Mouse (Mus musculus): Measurements from ENCODE around the gene Slc31a2. TPM values are rescaled to one million over a fixed set of nuclear protein-coding genes. Genes with fewer than 3 reads are reported as not detected.

The Slc31a2 gene
- polyA plus RNA-seq, 1 experiment from 2014 or later, result 40.1 TPM

- Histone ChIP-seq H3K27ac (0 out of 2 replicates have a peak overlapping the region, but pooled peaks have one; percentile 2), H3K79me2 (ENCODE audit: inconsistent target) (peaks cover 34% of the 10 kb centered on the region; the same call in 1 of the 2 replicates), H3K36me3 (ENCODE audit: inconsistent target) (peaks cover 84% of the 10 kb centered on the region), H3K4me3 (ENCODE audit: inconsistent target) (no peak overlapping the region)
- WGBS (ENCODE audit: missing documents), result 97% methylated on average over 3 of the region's 3 CpGs
These were observed 52.2 kb downstream of the Slc31a2 start for GRCm38 (mm10) chr4:62314516-62314915.

GRCm38 (mm10) chr4:62316456-62316855 lies 54.1 kb downstream of the Slc31a2 start:
- Histone ChIP-seq H3K79me2 (ENCODE audit: inconsistent target) (peaks cover 54% of the 10 kb centered on the region; the same call in 1 of the 2 replicates), H3K36me3 (ENCODE audit: inconsistent target) (peaks cover 95% of the 10 kb centered on the region), H3K4me3 (ENCODE audit: inconsistent target) (no peak overlapping the region), H3K27ac (no peak overlapping the region)
- 64% methylated on average over 2 of the region's 2 CpGs for WGBS (ENCODE audit: missing documents)

- WGBS (ENCODE audit: missing documents), result 83% methylated on average over 1 of the region's 1 CpGs
- no peak overlapping the region for H3K27ac ChIP-seq
These were observed 55.9 kb downstream of the Slc31a2 start for GRCm38 (mm10) chr4:62318294-62318693.

GRCm38 (mm10) chr4:62322684-62323083 lies 60.3 kb downstream of the Slc31a2 start:
- Histone ChIP-seq H3K4me3 (ENCODE audit: inconsistent target) (no peak overlapping the region), H3K79me2 (ENCODE audit: inconsistent target) (peaks cover 80% of the 10 kb centered on the region), H3K36me3 (ENCODE audit: inconsistent target) (peaks cover 76% of the 10 kb centered on the region), H3K27ac (peak overlapping the region; percentile 67)
- WGBS (ENCODE audit: missing documents), result 6% methylated on average over 3 of the region's 3 CpGs

More at GRCm38 (mm10) chr4:62318294-62318693, 55.9 kb downstream of the Slc31a2 start:
- Histone ChIP-seq H3K36me3 (ENCODE audit: inconsistent target) (peaks cover 85% of the 10 kb centered on the region), H3K79me2 (ENCODE audit: inconsistent target) (peaks cover 52% of the 10 kb centered on the region; the same call in 1 of the 2 replicates), H3K4me3 (ENCODE audit: inconsistent target) (no peak overlapping the region)

- Histone ChIP-seq H3K79me2 (ENCODE audit: inconsistent target) (peaks cover 60% of the 10 kb centered on the region), H3K36me3 (ENCODE audit: inconsistent target) (peaks cover 42% of the 10 kb centered on the region), H3K27ac (peak overlapping the region; percentile 99; the same call in 1 of the 2 replicates), H3K4me3 (ENCODE audit: inconsistent target) (no peak overlapping the region)
These were observed 63.7 kb downstream of the Slc31a2 start for GRCm38 (mm10) chr4:62326111-62326510.

GRCm38 (mm10) chr4:62328941-62329660 lies 66.7 kb downstream of the Slc31a2 start:
- WGBS (ENCODE audit: missing documents), result 10% methylated on average over 6 of the region's 6 CpGs
- Histone ChIP-seq H3K4me3 (ENCODE audit: inconsistent target) (peak overlapping the region; percentile 25), H3K36me3 (ENCODE audit: inconsistent target) (peaks cover 47% of the 10 kb centered on the region), H3K79me2 (ENCODE audit: inconsistent target) (peaks cover 41% of the 10 kb centered on the region), H3K27ac (peak overlapping the region; percentile 99)

GRCm38 (mm10) chr4:62331977-62332376 lies 69.6 kb downstream of the Slc31a2 start:
- WGBS (ENCODE audit: missing documents), result 82% methylated on average over 5 of the region's 5 CpGs
- Histone ChIP-seq H3K27ac (no peak overlapping the region), H3K36me3 (ENCODE audit: inconsistent target) (peaks cover 52% of the 10 kb centered on the region), H3K4me3 (ENCODE audit: inconsistent target) (no peak overlapping the region), H3K79me2 (ENCODE audit: inconsistent target) (peaks cover 18% of the 10 kb centered on the region)

GRCm38 (mm10) chr4:62338536-62338935 lies 76.2 kb downstream of the Slc31a2 start:
- peaks cover 88% of the 10 kb centered on the region for H3K36me3 ChIP-seq (ENCODE audit: inconsistent target)
- 96% methylated on average over 5 of the region's 5 CpGs for WGBS (ENCODE audit: missing documents)
- no peak overlapping the region for H3K4me3 ChIP-seq (ENCODE audit: inconsistent target)

GRCm38 (mm10) chr4:62344000-62344399 lies 81.6 kb downstream of the Slc31a2 start:
- H3K4me3 ChIP-seq (ENCODE audit: inconsistent target), result no peak overlapping the region
- H3K79me2 ChIP-seq (ENCODE audit: inconsistent target), result peaks cover 67% of the 10 kb centered on the region
- H3K27ac ChIP-seq, result no peak overlapping the region
- H3K36me3 ChIP-seq (ENCODE audit: inconsistent target), result peaks cover 66% of the 10 kb centered on the region
- 100% methylated on average over 1 of the region's 1 CpGs for WGBS (ENCODE audit: missing documents)

More at GRCm38 (mm10) chr4:62338536-62338935, 76.2 kb downstream of the Slc31a2 start:
- H3K27ac ChIP-seq, result no peak overlapping the region
- H3K79me2 ChIP-seq (ENCODE audit: inconsistent target), result peaks cover 12% of the 10 kb centered on the region; the same call in 1 of the 2 replicates

- WGBS (ENCODE audit: missing documents), result 80% methylated on average over 4 of the region's 4 CpGs
- Histone ChIP-seq H3K27ac (no peak overlapping the region), H3K36me3 (ENCODE audit: inconsistent target) (peaks cover 50% of the 10 kb centered on the region), H3K79me2 (ENCODE audit: inconsistent target) (peaks cover 76% of the 10 kb centered on the region), H3K4me3 (ENCODE audit: inconsistent target) (no peak overlapping the region)
These were observed 83.5 kb downstream of the Slc31a2 start for GRCm38 (mm10) chr4:62345827-62346226.

GRCm38 (mm10) chr4:62347605-62348328 lies 85.4 kb downstream of the Slc31a2 start:
- Histone ChIP-seq H3K27ac (peak overlapping the region; percentile 73), H3K36me3 (ENCODE audit: inconsistent target) (peaks cover 49% of the 10 kb centered on the region), H3K4me3 (ENCODE audit: inconsistent target) (no peak overlapping the region), H3K79me2 (ENCODE audit: inconsistent target) (peaks cover 88% of the 10 kb centered on the region)
- 67% methylated on average over 9 of the region's 9 CpGs for WGBS (ENCODE audit: missing documents)

Other genes with a start within 250 kb of the Slc31a2 start
- not detected in 3 replicates for gene Mup20, start 208.4 kb upstream of the Slc31a2 start, polyA plus RNA-seq (2018)
- not detected in 3 replicates for gene Mup3, start 175.2 kb upstream of the Slc31a2 start, polyA plus RNA-seq (2018)
- not detected in 3 replicates for gene Mup21, start 111.7 kb upstream of the Slc31a2 start, polyA plus RNA-seq (2018)
- gene Zfp37, start 31.5 kb upstream of the Slc31a2 start, polyA plus RNA-seq (2018), result 0.04 TPM in 1 of 3 replicates, not detected in the others
- gene Fkbp15, start 98.0 kb downstream of the Slc31a2 start, polyA plus RNA-seq (2018), result 137 to 171 TPM (median 154 TPM) in 3 replicates
- gene Slc31a1, start 98.2 kb downstream of the Slc31a2 start, polyA plus RNA-seq (2018), result 73.8 to 99.5 TPM (median 84.1 TPM) in 3 replicates
- gene Cdc26, start 146.1 kb downstream of the Slc31a2 start, polyA plus RNA-seq (2018), result 50.7 to 54.2 TPM (median 53.2 TPM) in 3 replicates
- 6.8 to 12.3 TPM (median 10.3 TPM) in 3 replicates for gene Prpf4, start 146.2 kb downstream of the Slc31a2 start, polyA plus RNA-seq (2018)
- gene Rnf183, start 172.7 kb downstream of the Slc31a2 start, polyA plus RNA-seq (2018), result not detected in 3 replicates
- gene Wdr31, start 208.3 kb downstream of the Slc31a2 start, polyA plus RNA-seq (2018), result 0.09 TPM in 1 of 3 replicates, not detected in the others
- gene Bspry, start 217.5 kb downstream of the Slc31a2 start, polyA plus RNA-seq (2018), result 0.13 to 0.17 TPM in 2 of 3 replicates, not detected in the other
- gene Hdhd3, start 240.9 kb downstream of the Slc31a2 start, polyA plus RNA-seq (2018), result 1.3 to 3.1 TPM (median 1.4 TPM) in 3 replicates

Data from macrophage (primary cell).